Mouse (Mus musculus): ENCODE measurements around the gene Hras. TPM values are rescaled to one million over a fixed set of nuclear protein-coding genes. Genes with fewer than 3 reads are reported as not detected.

The Hras gene
- total RNA-seq (2014; fragmentation: Nextera tagmentation) = 57.4 and 69.3 TPM in 2 replicates
- total RNA-seq (2017) = 24.9 and 28.8 TPM in 2 replicates

DNA sequence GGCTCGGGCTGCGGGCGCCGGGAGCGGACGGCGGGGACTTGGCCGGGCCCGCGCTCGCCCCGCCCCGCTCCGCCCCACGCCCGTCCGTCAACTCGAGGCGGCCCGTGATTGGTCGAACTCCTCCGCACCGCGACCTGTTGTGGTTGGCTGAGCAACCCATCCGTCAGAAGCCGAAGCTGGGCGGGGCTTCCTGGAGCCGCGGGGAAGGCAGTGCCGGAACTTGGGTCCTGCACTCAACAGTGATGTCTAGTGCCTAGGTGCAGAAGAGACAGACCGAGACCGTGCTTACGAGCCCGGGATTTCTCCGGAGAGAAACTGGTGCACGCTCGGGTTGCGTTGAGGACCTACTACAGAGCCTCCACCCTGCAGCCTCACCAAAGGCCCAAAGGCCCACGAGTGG is at the start of gene Hras, which contains the start of gene Lrrc56:
TSS of gene Hras (minus strand) at position 58 of the 400 bp plus-strand sequence.
TSS of gene Lrrc56 (plus strand) at position 210 of the 400 bp plus-strand sequence.
- peak; percentile 89 for ATAC-seq (replicated peaks; ENCODE audit: poor library complexity, severe bottlenecking)

DNA sequence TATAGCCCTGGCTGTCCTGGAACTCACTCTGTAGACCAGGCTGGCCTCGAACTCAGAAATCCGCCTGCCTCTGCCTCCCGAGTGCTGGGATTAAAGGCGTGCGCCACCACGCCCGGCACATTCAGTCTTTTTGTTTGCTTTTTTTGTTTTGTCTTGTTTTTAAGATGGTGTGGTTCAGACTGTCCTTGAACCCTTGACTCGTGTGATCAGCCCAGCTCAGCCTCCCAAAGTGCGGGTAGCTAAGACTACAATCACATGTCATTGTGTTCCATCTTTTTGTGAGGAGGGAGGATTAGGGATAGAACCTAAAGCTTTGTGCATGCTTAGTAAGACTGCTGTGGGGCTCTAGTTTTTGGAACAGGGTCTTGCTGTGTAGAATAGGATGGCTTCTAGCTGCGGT is 37.7 kb upstream of the Hras start:
- no peak for ATAC-seq (replicated peaks; ENCODE audit: poor library complexity, severe bottlenecking)

DNA sequence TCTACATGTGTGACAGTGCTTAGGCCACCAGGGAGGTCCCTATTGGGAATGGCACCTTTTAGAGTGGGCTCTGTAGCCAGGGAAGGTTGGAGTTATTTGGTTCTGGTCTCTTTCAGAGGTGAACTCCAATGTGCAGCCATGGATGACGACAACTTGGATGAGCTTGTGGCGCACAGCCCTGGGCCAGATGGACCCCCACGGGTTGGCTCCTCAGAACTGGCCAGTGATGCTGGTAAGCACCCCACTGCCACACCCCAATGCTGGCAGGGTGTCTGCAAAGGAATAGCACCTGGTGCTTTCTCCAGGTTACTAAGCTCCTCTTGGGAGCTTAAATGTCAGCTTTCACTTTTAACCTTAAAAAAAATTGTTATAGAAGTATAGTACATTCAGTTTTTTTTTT is 37.3 kb upstream of the Hras start:
- no peak for ATAC-seq (replicated peaks; ENCODE audit: poor library complexity, severe bottlenecking)

DNA sequence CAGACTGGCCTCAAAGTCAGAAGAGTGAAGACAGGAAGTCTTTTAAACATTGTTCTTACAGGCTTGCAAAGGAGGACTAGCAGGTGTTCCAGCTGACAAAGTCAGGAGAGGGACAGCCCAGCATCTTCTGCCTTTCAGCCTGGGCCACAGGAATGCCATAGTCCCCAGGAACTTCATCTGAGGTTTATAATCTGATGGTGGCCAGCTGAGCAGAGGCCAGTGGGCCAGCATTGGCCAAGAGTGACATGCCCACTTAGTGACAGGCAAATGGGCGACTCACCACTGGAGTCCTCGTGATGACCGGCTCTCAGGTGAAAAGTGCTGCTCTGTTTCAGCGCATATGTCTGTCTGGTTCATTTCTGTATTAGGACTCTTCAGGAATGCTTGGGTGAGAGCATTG is 36.8 kb upstream of the Hras start:
- no peak for ATAC-seq (replicated peaks; ENCODE audit: poor library complexity, severe bottlenecking)

DNA sequence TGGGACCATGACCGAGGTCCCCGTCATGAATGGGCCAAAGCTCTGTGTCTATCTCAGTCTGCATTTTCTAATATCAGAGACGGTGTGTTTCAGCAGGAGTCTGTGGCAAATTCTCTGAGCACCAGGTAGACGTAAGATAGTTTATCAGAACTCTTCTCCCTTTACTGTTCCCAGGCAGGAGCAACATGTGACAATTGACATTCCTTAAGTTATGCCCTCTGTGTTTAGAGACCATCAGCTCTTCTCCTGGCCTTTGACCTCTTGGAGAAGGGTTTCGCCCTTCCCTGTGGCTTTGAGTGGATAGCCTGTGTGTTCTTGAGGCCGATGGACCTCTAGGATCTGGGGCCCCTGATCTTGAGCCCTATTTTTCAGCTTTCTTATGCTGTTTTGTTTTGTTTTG is 35.9 kb upstream of the Hras start:
- ATAC-seq (replicated peaks; ENCODE audit: poor library complexity, severe bottlenecking) = no peak

DNA sequence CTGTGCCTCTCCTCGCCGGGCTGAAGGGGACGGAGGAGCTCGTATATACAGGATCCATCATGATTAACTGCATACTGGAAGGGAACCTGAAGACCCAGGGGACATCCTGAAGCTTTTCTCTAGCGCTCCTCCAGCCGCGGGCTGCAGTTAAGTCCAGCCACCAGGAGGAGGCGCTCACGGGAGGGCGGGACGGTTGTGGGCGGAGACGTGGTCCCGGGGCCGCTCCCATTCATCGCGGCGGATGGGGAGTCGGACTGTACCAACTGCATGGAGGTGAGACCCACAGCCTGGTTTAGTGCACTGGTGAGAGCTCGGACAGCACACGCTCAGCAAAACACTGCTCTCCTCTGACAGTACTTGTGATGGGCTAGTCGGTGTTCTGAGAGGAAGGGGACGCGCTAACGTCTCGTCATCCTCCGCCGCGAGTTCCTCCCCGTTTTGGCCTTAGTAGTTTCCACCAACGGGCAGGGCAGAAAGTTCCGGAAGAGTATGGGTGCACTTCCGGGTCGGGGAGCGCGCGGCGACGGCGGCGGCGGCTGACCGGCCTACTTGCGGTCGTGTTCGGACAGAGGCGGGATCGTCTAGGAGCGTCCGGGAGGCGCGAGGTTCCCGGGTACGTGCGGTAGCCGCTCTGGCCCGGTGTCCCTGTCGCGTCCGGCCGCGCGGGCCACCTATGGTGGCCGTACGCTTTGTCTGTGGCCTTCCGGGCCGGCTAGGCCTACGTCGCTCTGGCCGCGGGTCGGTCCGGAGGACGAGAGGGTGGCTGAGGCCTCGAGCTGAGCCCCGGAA is 34.7 kb upstream of the Hras start, which contains the start of gene Phrf1:
TSS of gene Phrf1 (plus strand) at position 506 of the 789 bp plus-strand sequence.
- ATAC-seq (replicated peaks; ENCODE audit: poor library complexity, severe bottlenecking) = peak; percentile 93

DNA sequence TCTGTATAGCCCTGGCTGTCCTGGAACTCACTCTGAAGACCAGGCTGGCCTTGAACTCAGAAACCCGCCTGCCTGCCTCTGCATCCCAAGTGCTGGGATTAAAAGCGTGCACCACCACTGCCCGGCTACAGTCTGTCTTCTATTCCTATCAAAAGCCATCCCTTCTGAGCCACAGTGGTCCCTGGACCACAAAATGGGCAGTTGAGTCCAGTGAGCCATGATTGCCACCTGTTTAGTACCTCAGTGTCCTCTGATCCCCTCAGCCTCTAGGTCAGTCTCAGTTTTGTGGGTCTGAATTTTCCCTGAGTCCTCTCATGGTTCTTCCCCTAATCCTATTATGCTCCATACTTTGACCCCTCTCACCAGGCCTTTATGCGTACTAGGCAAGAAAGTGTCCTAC is 34.0 kb upstream of the Hras start:
- ATAC-seq (replicated peaks; ENCODE audit: poor library complexity, severe bottlenecking) = peak; percentile 4

DNA sequence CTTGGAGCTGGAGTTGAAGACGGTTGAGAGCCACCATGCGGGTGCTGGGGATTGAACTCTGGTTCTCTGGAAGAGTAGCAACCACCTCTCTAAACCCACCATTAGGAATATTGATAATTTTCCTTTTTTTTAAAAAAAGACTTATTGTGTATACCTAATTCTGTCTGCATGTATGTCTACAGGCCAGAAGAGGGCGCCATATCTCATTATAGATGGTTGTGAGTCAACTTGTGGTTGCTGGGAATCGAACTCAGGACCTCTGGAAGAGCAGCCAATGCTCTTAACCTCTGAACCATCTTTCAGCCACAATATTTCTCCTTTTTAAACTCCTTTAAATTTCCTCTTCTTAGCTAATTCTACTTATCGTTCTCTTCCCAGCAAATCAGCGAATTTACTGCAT is 32.7 kb upstream of the Hras start:
- no peak for ATAC-seq (replicated peaks; ENCODE audit: poor library complexity, severe bottlenecking)

DNA sequence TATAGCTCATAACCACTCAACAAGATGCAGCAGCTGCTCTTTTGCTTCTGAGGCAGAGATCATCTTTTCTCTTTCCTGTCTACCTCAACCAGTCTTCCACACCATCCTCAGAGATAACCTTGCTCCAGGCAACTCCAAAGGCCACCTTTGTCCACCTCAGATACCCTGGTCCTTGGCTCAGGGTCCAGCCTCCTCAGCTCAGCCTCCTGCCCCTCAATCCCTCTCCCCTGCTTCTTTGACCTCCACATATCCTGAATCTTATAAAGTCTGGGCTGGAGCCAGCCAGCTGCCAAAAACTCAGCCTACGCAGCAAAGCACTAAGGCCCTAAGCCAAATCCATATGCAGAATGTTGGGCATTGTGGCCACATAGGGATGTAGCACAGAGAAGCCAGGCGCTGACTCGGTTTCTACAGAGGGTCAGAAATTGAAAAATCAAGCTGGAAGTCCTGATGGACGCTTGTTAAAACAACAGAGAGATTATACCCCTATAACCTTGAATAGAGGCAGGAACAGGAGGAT is 29.0 kb upstream of the Hras start:
- no peak for ATAC-seq (replicated peaks; ENCODE audit: poor library complexity, severe bottlenecking)

DNA sequence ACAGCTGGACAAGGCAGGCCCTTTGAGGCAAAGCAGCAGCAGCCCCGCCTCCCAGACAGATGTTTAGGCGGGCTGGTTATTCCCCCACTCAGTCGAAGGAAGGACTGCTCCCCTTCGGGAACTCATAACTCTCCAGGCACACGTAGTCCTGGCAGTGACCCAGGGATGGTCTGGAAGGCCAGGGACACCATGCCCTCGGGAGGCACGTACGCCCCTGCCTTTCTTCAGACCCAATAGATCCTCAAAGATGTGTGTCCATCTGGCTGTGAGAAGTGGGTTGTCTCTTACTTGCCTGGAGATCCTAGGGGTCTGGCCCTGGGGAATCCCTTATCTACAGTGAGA is 28.3 kb upstream of the Hras start:
- ATAC-seq (replicated peaks; ENCODE audit: poor library complexity, severe bottlenecking) = no peak

DNA sequence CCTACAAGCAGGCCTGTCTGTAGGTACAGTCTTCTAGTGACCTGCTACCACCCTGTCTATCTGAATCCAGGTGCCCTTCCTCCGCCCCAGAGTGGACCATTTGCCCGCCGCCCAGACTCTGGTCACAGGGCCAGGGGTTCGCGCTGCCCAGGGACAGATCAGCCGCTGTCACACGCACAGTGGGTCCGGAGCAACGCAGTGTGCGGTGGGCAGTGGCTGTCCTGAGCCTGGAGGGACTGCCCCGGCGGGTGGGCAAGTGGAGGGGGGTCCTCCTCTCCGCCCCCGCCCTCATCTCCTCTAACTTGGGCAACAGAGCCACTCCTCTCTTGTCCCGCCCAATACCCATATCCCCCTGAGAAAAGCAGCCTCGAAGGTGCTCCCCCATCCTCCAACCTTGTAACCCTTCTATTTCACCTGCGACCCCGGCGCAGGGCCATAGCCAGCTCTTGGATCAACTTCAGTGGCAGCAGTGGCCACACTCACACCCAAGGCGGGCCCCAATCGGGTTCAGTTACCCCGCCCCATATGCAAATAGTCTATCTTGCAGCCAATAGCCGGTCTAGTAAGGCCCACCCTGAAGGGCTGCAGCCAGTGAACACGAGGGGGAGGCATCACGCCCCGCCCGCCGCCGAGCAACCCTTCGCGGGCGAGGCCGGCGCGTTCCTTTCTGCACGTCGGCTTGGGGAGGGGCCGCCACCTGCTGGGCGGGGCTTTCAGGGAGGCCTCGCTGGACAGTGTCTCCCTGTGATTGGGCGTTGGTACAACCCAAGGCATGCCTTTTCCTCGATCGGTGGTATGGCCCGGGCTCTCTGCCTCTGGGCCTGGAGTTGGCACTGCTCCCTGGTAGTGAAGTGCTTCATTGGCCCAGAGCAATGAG is 27.7 kb upstream of the Hras start:
- ATAC-seq (replicated peaks; ENCODE audit: poor library complexity, severe bottlenecking) = peak; percentile 93

DNA sequence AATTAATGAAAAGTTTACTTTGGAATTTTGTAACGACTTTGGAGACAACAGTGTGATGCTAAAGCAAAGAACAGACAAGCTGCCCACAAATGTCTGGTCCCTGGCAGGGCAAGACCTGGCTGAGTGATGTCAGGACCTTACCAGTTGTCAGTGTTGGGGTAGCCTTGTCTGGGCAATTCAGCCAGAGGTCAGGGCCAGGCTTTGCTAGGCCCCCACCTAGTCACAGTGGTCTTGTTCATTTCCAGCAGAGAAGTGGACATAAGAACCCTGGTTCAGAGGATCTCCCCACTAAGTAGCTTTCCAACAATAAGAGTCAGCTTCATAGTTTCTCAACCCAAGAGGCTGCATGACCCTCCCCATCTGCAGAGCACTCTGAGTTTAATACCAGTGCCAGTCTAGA is 26.6 kb upstream of the Hras start:
- no peak for ATAC-seq (replicated peaks; ENCODE audit: poor library complexity, severe bottlenecking)

DNA sequence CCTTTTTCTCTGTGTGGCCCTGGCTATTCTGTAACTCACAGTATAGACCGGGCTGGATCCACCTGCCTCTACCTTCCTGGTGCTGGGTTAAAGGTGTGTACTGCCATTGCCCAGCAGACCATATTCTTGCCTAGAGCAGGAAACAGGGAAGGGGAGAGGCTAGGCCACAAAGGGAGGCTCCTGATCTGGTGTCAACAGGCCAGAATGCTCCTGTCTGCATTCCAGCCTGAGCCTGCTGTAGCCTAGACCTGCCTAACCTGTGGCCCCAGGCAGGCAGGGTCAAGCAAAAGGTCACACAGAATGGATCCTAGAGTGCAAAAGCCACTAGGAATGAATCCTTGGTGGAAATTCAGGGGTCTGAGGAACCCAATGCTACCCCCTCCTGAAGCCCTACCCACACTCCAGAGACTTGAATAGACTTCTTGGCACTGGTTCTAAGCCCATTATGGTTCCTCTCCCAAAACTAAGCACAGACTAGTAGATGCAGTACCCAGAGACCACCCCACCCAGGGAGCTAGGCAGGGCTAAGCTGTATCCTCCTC is 25.8 kb upstream of the Hras start:
- ATAC-seq (replicated peaks; ENCODE audit: poor library complexity, severe bottlenecking) = no peak

DNA sequence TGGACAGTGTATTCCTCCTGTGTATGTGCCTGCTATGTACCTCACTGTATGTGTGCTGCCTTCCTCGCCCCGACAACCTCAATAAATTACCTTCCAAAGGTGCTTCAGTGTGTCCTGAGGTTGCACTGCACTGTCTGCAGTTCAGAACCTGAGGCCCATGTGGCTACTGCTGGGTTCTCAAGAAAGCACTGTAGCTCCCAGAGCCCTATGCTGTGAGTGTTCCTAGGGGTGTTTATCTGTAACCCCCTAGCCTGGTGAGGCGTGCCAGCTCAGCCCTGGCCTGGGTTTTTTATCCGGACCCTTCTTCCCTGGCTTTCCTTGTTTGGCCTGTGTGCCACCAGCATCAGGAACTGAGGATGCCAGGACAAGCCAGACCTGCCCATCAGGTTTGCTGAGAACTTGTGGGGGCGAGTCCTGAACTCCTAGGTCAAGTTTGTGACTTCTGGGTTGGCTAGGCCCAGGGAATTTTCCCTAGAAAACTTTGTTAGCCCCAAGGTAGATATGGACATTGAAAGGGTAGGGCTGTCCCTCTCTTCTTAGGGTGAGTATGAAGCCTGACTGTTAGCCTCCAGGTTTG is 24.8 kb upstream of the Hras start:
- ATAC-seq (replicated peaks; ENCODE audit: poor library complexity, severe bottlenecking) = no peak

DNA sequence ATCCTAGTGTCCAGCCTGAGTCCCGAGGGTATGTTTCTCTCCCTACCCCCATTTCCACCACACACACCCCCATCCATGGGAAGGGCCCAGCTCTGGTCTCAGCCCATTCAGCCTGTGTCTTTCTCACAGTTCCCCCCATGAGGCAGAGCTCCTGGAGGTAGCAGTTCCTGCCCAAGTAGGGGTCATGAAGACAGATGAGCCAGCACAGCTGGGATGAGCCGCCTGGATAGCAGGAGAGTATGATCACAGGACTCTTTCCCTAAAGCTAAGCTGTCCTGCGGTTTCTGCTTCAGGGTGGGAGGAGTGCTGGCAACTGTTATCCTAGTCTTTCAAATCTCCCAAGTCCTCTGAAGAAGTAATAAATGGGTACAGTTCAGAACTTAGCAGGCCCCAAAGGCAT is 24.3 kb upstream of the Hras start:
- no peak for ATAC-seq (replicated peaks; ENCODE audit: poor library complexity, severe bottlenecking)

DNA sequence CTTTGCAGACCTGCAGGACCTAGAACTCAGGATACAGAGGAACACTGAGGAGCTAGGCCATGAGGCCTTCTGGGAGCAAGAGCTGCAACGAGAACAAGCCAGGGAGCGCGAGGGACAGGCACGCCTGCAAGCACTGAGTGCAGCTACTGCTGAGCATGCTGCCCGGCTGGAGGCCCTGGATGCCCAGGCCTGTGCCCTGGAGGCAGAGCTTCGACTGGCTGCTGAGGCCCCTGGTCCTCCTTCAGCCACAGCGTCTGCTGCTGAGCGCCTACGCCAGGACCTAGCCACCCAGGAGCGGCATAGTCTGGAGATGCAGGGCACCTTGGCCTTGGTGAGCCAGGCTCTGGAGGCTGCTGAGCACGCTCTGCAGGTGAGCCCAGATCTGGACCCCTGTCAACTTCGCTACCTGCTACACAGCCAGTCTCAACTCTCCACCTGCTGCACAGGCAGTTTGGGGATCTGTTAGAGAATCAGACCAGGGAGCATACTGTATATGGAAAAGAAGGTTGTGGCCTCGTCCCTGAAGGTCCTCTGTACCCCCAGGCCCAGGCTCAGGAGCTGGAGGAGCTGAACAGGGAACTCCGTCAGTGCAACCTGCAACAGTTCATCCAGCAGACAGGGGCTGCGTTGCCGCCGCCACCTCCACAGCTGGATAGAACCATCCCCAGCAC is 23.7 kb upstream of the Hras start:
- ATAC-seq (replicated peaks; ENCODE audit: poor library complexity, severe bottlenecking) = no peak

DNA sequence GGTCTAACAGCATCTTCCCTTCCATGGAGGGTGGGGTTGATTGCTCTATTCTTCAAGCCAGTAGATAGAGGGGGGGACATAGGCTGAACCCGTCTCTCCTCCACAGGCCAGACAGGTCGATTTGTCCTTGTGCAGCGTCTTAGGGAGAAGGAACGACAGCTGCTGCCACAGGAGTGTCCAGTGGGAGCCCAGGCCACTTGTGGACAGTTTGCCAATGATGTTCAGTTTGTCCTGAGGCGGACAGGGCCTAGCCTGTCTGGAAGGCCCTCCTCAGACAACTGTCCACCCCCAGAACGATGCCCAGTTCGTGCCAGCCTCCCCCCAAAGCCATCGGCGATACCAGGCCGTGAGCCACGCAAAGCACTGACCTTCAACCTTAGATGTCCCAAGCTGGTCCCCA is 23.1 kb upstream of the Hras start:
- no peak for ATAC-seq (replicated peaks; ENCODE audit: poor library complexity, severe bottlenecking)

DNA sequence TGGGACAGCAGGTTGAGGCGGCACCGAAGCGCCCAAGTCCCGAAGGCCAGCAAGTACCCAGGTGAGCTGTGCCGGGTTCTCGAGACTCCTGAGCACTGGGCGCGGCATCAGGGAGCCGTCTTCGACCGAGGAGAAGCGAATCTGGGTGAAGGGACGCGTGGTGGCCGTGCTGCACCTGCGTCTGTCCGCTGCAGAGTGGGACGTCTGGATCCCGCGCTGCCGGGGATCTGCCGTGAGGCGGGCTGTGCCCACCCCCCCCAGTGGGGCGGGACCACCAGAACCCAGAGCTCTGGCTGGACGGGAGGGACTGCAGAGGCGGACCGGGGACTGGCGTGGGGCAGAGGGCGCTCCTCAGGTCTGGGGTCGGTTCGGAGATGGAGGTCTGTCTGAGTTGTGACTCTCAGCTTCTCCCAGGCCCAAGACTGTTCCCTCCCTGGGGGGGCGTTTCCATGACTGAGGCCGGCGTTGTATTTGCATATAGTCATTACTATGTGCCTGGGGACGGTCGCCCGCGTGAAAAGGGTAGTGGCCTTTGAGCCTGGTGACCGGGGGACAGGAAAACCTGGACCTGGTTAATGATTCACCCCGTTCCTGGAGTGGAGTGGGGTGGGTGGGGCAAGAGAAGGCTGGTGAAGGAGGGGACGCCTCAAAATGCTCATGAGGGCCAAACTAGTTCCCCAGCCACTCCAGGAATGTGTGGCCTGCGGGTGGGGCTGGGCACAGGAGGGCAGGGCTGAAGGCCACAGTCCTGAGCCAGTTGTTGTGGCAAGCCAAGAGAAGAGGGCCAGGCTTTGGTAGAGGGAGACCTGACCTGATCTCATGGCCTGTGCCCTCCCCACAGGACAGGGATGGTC is 22.3 kb upstream of the Hras start:
- ATAC-seq (replicated peaks; ENCODE audit: poor library complexity, severe bottlenecking) = peak; percentile 48
